Mouse (Mus musculus) cortical plate, adult 2 months (tissue): ENCODE measurements around the gene Acss3. TPM values are rescaled to one million over a fixed set of nuclear protein-coding genes. Genes with fewer than 3 reads are reported as not detected.

ENCODE experiments used
- H3K27ac ChIP-seq: fragments of 200-500 bp; 2 replicates; pipeline ENCODE4 v1.5.1; 2012; ENCODE audit warnings: low read length, control low read depth, inconsistent platforms; ENCODE audit not compliant: insufficient read depth
- H3K4me1 ChIP-seq: fragments of 200-500 bp; 2 replicates; pipeline ENCODE4 v1.6.1; 2011; ENCODE audit warnings: low read length; ENCODE audit not compliant: control insufficient read depth, insufficient read depth
- H3K4me3 ChIP-seq: fragments of 200-500 bp; 2 replicates; pipeline ENCODE4 v1.5.1; 2011; ENCODE audit warnings: mild to moderate bottlenecking, low read length, control low read depth; ENCODE audit not compliant: insufficient read depth
- CTCF ChIP-seq: fragments of 200-500 bp; IDR thresholded peaks from 2 replicates; pipeline ENCODE4 v1.5.1; 2011; ENCODE audit warnings: mild to moderate bottlenecking, control low read depth, low read length; ENCODE audit not compliant: insufficient read depth; ENCODE audit errors: extremely low read depth
- POLR2A ChIP-seq: fragments of 200-500 bp; IDR thresholded peaks from 2 replicates; pipeline ENCODE4 v1.6.1; 2011; ENCODE audit warnings: mild to moderate bottlenecking, low read length, control low read depth; ENCODE audit not compliant: insufficient read depth; ENCODE audit errors: extremely low read depth
- polyA plus RNA-seq: library from polyadenylated mRNA; depleted of rRNA; stranded (reverse); fragments of >200 nt; gene quantifications from 2 replicates; pipeline ENCODE4 v1.2.3, GENCODE M21; 2012

Gene Acss3
- polyA plus RNA-seq, 1 experiment: 0.81 TPM

DNA sequence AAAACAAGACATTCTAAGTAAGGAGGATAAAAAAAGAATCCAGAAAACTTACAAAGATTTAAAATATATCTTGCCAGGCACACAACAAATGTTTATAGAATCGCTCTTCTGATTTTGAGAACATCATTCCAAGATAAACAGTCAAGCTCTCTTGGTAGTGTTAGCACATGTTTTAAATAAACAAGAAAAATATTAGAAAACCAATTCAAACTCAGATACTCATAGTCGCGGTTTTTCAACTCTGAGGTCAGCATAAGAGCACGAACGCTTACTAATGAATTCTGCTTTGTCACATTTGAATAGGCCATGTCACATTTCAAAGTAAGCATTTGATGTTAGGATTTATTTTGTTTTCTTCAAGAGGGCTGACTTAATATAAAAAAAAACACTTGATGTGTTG lies 102.3 kb downstream of the Acss3 start:
- H3K27ac ChIP-seq: no peak overlapping the region
- TF ChIP-seq CTCF (no peak), POLR2A (no peak)

DNA sequence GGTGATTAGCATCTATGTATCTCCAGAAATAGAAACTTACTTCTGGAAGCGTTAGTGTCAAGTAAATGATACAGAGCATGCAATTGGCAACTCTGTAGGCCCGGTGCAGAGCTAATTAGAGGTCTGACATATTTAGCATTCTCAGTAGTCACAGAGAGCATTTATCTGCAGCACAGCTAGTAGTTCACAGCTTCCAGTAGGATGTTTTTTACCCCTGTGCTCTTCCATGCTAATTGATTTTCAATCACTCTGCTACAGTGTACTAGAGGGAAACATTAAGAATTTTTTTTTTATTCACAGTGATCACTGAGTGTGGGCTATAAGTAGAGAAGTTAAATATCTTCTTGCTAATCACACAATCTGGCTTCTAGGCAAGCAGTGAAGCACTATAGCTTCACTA lies 112.3 kb downstream of the Acss3 start:
- Histone ChIP-seq H3K4me1 (no peaks in the 10 kb centered on the region), H3K4me3 (no peak overlapping the region), H3K27ac (no peak overlapping the region)
- TF ChIP-seq POLR2A (no peak), CTCF (no peak)

More for the DNA sequence above, 102.3 kb downstream of the Acss3 start:
- no peaks in the 10 kb centered on the region for H3K4me1 ChIP-seq
- no peak overlapping the region for H3K4me3 ChIP-seq

DNA sequence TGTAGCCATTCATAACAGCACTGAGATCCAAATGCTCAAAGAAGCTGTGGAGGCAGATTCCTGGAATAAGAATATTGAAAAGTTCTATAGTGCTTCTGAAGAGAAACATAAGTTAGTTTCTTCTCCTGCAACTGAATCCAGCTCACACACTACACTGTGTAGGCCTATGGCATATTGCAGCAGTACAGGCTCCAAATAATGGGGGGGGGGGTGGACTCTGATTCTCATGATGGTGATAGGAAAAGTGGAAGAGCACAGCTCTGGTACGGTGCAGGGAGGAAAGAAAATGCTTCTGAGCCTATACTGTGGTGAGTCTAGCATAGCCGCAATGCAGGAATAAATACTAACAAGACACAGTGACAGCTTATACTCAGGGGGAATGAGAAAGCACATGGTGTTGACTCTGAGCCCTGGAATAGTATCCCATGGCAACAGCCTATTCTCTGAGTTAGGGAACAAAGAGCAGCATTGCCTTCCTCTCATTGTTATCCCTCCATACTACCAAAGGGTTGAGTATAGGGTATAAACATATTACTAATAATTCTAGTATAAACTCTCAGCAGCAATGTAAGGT lies 125.3 kb downstream of the Acss3 start:
- H3K4me1 ChIP-seq: no peaks in the 10 kb centered on the region
- TF ChIP-seq POLR2A (no peak), CTCF (no peak)
- no peak overlapping the region for H3K4me3 ChIP-seq
- no peak overlapping the region for H3K27ac ChIP-seq

DNA sequence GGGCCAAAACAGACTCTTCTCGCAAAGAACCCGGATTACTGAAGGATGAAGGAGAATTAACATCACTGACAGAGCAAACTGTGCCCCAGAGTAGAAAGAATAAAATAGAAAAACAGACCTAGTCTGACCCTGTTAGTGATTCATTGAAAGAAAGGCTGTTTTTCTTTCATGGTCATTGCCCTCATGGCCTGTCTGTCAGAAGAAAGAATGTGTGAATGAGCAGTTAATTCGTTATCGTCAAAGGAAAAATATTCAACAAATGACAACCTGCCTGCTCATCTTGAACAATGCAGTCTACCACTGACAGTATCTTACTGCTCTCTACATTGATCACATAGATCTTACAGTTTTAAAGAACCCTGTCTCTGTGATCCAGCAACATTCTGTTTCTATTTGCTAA lies 134.0 kb downstream of the Acss3 start:
- H3K4me3 ChIP-seq: no peak overlapping the region
- H3K4me1 ChIP-seq: no peaks in the 10 kb centered on the region
- no peak overlapping the region for H3K27ac ChIP-seq
- TF ChIP-seq POLR2A (no peak), CTCF (no peak)

DNA sequence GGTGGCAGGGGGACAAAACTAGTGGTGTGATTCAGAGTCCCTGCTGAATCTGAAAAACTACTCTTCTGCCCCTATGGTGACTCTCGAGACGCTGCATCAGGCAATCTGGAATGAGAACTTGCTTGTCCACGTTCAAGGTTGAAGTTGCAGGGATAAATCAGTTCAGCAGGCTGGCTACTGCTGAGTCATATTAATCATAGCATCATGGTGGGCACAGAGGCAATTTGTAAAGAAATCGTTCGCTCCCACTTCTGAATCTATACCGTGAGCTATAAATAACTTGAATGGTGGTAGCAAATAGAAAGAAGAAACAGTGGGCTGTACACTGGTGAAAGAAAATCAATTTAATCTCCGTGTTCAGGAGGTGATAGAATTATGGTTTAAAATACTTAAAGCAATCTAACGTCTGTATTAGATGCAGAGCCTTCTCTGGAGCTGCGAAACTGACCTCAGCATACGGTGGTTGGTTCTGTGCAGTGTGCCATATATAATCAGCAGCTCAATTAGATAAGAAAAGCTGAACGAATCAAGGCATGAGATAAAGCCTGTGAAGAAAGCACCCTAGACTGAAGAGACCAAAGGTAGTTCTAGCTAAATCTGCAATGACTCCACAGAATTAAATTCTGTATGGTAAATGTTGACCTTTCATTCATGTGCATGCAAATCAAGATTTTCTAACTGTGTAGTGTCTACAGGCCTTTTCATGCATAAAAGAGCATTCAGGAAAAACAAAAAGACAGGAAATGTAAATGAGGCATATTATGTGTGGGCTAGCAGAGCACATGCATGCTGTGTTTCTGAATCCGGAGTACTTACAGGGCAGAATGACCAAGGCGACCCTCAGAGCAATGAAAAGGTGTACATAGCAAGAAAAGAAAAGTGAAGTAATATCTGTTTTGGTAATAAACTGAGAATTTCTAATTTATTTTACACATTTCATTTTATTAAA lies 148.0 kb downstream of the Acss3 start:
- no peak overlapping the region for H3K27ac ChIP-seq

DNA sequence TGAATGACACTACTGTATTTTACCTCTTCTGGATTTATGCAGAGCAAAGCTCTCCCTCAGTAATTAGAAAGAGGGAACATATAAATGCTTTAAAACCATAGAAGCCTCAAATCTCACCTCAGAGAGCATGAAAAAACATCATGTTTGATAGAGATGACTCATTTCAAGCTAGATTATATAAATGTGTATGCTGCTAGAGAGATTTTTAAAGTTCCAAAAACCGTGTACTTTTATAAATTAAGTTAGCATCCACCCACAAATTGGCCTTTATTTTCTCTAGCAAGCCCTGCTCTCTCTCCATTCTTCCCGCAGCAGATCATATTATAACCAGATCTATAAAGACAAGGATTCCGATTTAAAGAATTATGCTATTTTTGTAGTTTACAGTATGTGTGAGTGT lies 164.4 kb downstream of the Acss3 start:
- Histone ChIP-seq H3K4me1 (no peaks in the 10 kb centered on the region), H3K4me3 (no peak overlapping the region), H3K27ac (no peak overlapping the region)
- TF ChIP-seq POLR2A: no peak
- TF ChIP-seq CTCF: no peak

More for the DNA sequence above, 148.0 kb downstream of the Acss3 start:
- Histone ChIP-seq H3K4me1 (no peaks in the 10 kb centered on the region), H3K4me3 (no peak overlapping the region)
- TF ChIP-seq POLR2A: no peak
- no peak for TF ChIP-seq CTCF

DNA sequence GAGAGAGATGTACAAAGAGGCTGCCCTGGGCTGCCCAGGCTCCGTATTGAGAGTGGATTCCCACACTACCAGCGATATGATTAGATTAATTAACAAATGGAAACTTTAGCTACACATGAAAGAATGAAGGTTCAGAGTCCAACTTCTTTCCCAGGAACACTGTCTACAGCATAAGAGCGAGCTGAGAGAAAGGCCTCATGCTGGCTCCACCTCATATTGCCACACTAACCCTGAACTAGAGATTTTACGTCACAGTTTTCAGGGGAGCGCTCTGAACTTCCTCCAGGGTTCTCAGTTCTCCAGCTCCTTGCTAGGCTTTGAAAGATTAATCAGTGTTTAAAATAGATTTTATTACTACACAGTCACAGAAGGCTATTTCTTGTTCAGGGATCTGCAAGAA lies 182.1 kb downstream of the Acss3 start:
- Histone ChIP-seq H3K4me1 (no peaks in the 10 kb centered on the region), H3K4me3 (no peak overlapping the region), H3K27ac (no peak overlapping the region)
- no peak for TF ChIP-seq POLR2A
- TF ChIP-seq CTCF: no peak

DNA sequence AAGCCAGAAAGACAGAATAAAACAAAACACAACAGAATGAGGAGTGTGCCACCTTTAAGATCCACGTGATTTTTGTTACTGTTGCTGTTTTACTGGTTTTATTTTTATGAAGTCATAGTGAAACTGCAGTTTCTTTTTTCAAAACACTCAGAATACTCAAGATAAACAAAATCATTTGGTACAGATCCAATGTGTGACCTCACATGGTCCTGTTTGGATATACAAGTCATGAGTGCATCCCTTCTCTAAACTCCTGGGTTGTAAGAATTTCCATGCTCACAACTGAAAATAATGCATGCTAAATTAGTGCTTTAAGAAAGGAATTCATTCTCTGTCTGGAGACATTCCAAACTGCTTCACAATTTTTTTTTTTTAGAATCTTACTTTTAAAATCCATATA lies 184.0 kb downstream of the Acss3 start:
- TF ChIP-seq CTCF: no peak
- H3K4me1 ChIP-seq: no peaks in the 10 kb centered on the region

DNA sequence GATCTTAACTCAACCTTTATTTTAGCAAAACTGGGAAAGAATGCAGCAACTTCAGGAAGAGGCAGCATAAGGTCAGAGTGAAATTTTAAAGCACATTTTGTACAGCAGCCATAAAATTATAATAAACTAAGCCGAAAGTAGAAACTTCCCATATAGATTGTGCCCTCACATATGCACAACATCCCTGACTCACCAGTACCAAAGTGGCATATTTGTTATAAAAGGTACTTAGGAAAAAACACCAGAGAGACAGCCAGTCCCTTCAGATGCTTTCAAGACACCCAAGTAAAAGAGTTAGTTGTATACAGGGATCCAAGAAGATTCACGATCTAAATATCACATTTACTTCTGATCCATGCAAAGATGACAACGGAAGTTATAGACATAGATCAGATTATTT lies 184.6 kb downstream of the Acss3 start:
- H3K27ac ChIP-seq: no peak overlapping the region
- no peak for TF ChIP-seq POLR2A
- TF ChIP-seq CTCF: no peak
- H3K4me3 ChIP-seq: no peak overlapping the region

More for the DNA sequence above, 184.0 kb downstream of the Acss3 start:
- Histone ChIP-seq H3K4me3 (no peak overlapping the region), H3K27ac (no peak overlapping the region)

DNA sequence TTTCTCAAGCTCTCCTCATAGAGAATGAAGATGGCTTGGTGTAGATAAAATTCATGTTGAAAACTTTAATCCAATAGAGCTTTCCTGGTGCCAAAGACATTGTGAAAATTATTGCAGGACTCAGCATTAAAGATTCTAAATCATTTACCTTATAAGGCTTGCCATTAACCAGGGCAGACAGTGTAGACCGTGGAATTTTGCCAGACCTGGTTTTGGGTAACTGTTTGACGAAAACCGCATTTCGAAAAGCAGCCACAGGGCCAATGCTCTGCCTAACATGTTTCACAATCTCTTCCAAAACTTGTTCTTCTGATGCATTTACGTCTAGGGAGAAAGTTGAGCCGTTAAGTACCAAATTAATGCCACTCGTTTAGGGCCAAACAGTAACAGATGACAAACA lies 186.5 kb downstream of the Acss3 start:
- no peak for TF ChIP-seq POLR2A
- no peak for TF ChIP-seq CTCF

More for the DNA sequence above, 184.6 kb downstream of the Acss3 start:
- no peaks in the 10 kb centered on the region for H3K4me1 ChIP-seq

More for the DNA sequence above, 186.5 kb downstream of the Acss3 start:
- Histone ChIP-seq H3K27ac (no peak overlapping the region), H3K4me1 (no peaks in the 10 kb centered on the region), H3K4me3 (no peak overlapping the region)
